Mouse (Mus musculus): ENCODE results near the gene Slpi. TPM values are rescaled to one million over a fixed set of nuclear protein-coding genes. Genes with fewer than 3 reads are reported as not detected.

Slpi gene
- polyA plus RNA-seq, 1 experiment = not detected

- Histone ChIP-seq H3K9me3 (ENCODE audit: control insufficient read depth, low read length) (no peaks in the 10 kb centered on the region), H3K4me3 (replicated peaks) (no peak overlapping the region), H3K4me1 (ENCODE audit: control insufficient read depth) (no peaks in the 10 kb centered on the region), H3K36me3 (ENCODE audit: control insufficient read depth) (peaks cover 10% of the 10 kb centered on the region; the same call in 1 of the 2 replicates), H3K27me3 (ENCODE audit: control insufficient read depth) (peaks cover 3% of the 10 kb centered on the region; the same call in 1 of the 2 replicates)
- no peak for TF ChIP-seq GATA1 (IDR thresholded peaks at IDR 0.05; ENCODE audit: low read length)
Observed at GRCm38 (mm10) chr2:164424406-164424805, 35.5 kb upstream of the Slpi start.

GRCm38 (mm10) chr2:164423464-164423863 is 34.6 kb upstream of the Slpi start:
- H3K27me3 ChIP-seq (ENCODE audit: control insufficient read depth) = peaks cover 3% of the 10 kb centered on the region; the same call in 1 of the 2 replicates
- TF ChIP-seq TAL1 (IDR thresholded peaks at IDR 0.05; ENCODE audit: low read length) (no peak), GATA1 (IDR thresholded peaks at IDR 0.05; ENCODE audit: low read length) (no peak)
- no peak overlapping the region for H3K4me3 ChIP-seq (replicated peaks)
- no peaks in the 10 kb centered on the region for H3K4me1 ChIP-seq (ENCODE audit: control insufficient read depth)
- peaks cover 7% of the 10 kb centered on the region; the same call in 1 of the 2 replicates for H3K36me3 ChIP-seq (ENCODE audit: control insufficient read depth)
- no peaks in the 10 kb centered on the region for H3K9me3 ChIP-seq (ENCODE audit: control insufficient read depth, low read length)

GRCm38 (mm10) chr2:164422675-164423393 is 33.9 kb upstream of the Slpi start:
- peaks cover 3% of the 10 kb centered on the region; the same call in 1 of the 2 replicates for H3K27me3 ChIP-seq (ENCODE audit: control insufficient read depth)
- peaks cover 7% of the 10 kb centered on the region; the same call in 1 of the 2 replicates for H3K36me3 ChIP-seq (ENCODE audit: control insufficient read depth)
- TF ChIP-seq GATA1 (IDR thresholded peaks at IDR 0.05; ENCODE audit: low read length) = no peak
- TF ChIP-seq TAL1 (IDR thresholded peaks at IDR 0.05; ENCODE audit: low read length) = no peak
- no peak overlapping the region for H3K4me3 ChIP-seq (replicated peaks)
- no peaks in the 10 kb centered on the region for H3K4me1 ChIP-seq (ENCODE audit: control insufficient read depth)
- no peaks in the 10 kb centered on the region for H3K9me3 ChIP-seq (ENCODE audit: control insufficient read depth, low read length)

GRCm38 (mm10) chr2:164421979-164422378 is 33.1 kb upstream of the Slpi start:
- Histone ChIP-seq H3K4me3 (replicated peaks) (no peak overlapping the region), H3K36me3 (ENCODE audit: control insufficient read depth) (peaks cover 7% of the 10 kb centered on the region; the same call in 1 of the 2 replicates), H3K27me3 (ENCODE audit: control insufficient read depth) (peaks cover 3% of the 10 kb centered on the region; the same call in 1 of the 2 replicates), H3K4me1 (ENCODE audit: control insufficient read depth) (no peaks in the 10 kb centered on the region), H3K9me3 (ENCODE audit: control insufficient read depth, low read length) (no peaks in the 10 kb centered on the region)
- TF ChIP-seq TAL1 (IDR thresholded peaks at IDR 0.05; ENCODE audit: low read length) (no peak), GATA1 (IDR thresholded peaks at IDR 0.05; ENCODE audit: low read length) (no peak)

GRCm38 (mm10) chr2:164421306-164421705 is 32.4 kb upstream of the Slpi start:
- TF ChIP-seq TAL1 (IDR thresholded peaks at IDR 0.05; ENCODE audit: low read length) (no peak), GATA1 (IDR thresholded peaks at IDR 0.05; ENCODE audit: low read length) (no peak)
- no peaks in the 10 kb centered on the region for H3K4me1 ChIP-seq (ENCODE audit: control insufficient read depth)
- H3K4me3 ChIP-seq (replicated peaks) = no peak overlapping the region
- peaks cover 4% of the 10 kb centered on the region; the same call in 1 of the 2 replicates for H3K36me3 ChIP-seq (ENCODE audit: control insufficient read depth)
- H3K27me3 ChIP-seq (ENCODE audit: control insufficient read depth) = peaks cover 3% of the 10 kb centered on the region; the same call in 1 of the 2 replicates
- no peaks in the 10 kb centered on the region for H3K9me3 ChIP-seq (ENCODE audit: control insufficient read depth, low read length)

- Histone ChIP-seq H3K4me3 (replicated peaks) (no peak overlapping the region), H3K27me3 (ENCODE audit: control insufficient read depth) (peaks cover under 1% of the 10 kb centered on the region; the same call in 1 of the 2 replicates), H3K9me3 (ENCODE audit: control insufficient read depth, low read length) (no peaks in the 10 kb centered on the region), H3K36me3 (ENCODE audit: control insufficient read depth) (peaks cover 3% of the 10 kb centered on the region; the same call in 1 of the 2 replicates), H3K4me1 (ENCODE audit: control insufficient read depth) (no peaks in the 10 kb centered on the region)
- no peak for TF ChIP-seq TAL1 (IDR thresholded peaks at IDR 0.05; ENCODE audit: low read length)
- no peak for TF ChIP-seq GATA1 (IDR thresholded peaks at IDR 0.05; ENCODE audit: low read length)
Observed at GRCm38 (mm10) chr2:164419489-164419888, 30.6 kb upstream of the Slpi start.

GRCm38 (mm10) chr2:164418308-164418875 is 29.5 kb upstream of the Slpi start:
- no peaks in the 10 kb centered on the region for H3K4me1 ChIP-seq (ENCODE audit: control insufficient read depth)
- H3K9me3 ChIP-seq (ENCODE audit: control insufficient read depth, low read length) = no peaks in the 10 kb centered on the region
- no peak overlapping the region for H3K4me3 ChIP-seq (replicated peaks)
- no peaks in the 10 kb centered on the region for H3K36me3 ChIP-seq (ENCODE audit: control insufficient read depth)
- H3K27me3 ChIP-seq (ENCODE audit: control insufficient read depth) = peaks cover 9% of the 10 kb centered on the region
- TF ChIP-seq GATA1 (IDR thresholded peaks at IDR 0.05; ENCODE audit: low read length) (no peak), TAL1 (IDR thresholded peaks at IDR 0.05; ENCODE audit: low read length) (no peak)

GRCm38 (mm10) chr2:164417198-164417597 is 28.3 kb upstream of the Slpi start:
- H3K27me3 ChIP-seq (ENCODE audit: control insufficient read depth) = peaks cover 9% of the 10 kb centered on the region
- H3K9me3 ChIP-seq (ENCODE audit: control insufficient read depth, low read length) = no peaks in the 10 kb centered on the region

GRCm38 (mm10) chr2:164414581-164414980 is 25.7 kb upstream of the Slpi start:
- Histone ChIP-seq H3K27me3 (ENCODE audit: control insufficient read depth) (peaks cover 15% of the 10 kb centered on the region), H3K36me3 (ENCODE audit: control insufficient read depth) (no peaks in the 10 kb centered on the region), H3K9me3 (ENCODE audit: control insufficient read depth, low read length) (no peaks in the 10 kb centered on the region), H3K4me1 (ENCODE audit: control insufficient read depth) (no peaks in the 10 kb centered on the region), H3K4me3 (replicated peaks) (no peak overlapping the region)
- TF ChIP-seq GATA1 (IDR thresholded peaks at IDR 0.05; ENCODE audit: low read length) = no peak
- no peak for TF ChIP-seq TAL1 (IDR thresholded peaks at IDR 0.05; ENCODE audit: low read length)

More at GRCm38 (mm10) chr2:164417198-164417597, 28.3 kb upstream of the Slpi start:
- H3K4me3 ChIP-seq (replicated peaks) = no peak overlapping the region
- TF ChIP-seq GATA1 (IDR thresholded peaks at IDR 0.05; ENCODE audit: low read length) (no peak), TAL1 (IDR thresholded peaks at IDR 0.05; ENCODE audit: low read length) (no peak)
- H3K4me1 ChIP-seq (ENCODE audit: control insufficient read depth) = no peaks in the 10 kb centered on the region
- H3K36me3 ChIP-seq (ENCODE audit: control insufficient read depth) = no peaks in the 10 kb centered on the region

Measured in erythroblast, embryonic 14.5 days (primary cell).